Mouse (Mus musculus) brain, embryonic 14.5 days (tissue): ENCODE measurements around the gene Csmd2.

ENCODE experiments used
- CTCF ChIP-seq: fragments of 200-500 bp; IDR thresholded peaks from 2 replicates; pipeline ENCODE4 v1.5.1; 2012; ENCODE audit warnings: inconsistent platforms, mild to moderate bottlenecking, moderate library complexity, borderline replicate concordance; ENCODE audit not compliant: insufficient read depth, insufficient read length; ENCODE audit errors: extremely low read depth
- POLR2A ChIP-seq: fragments of 200-500 bp; IDR thresholded peaks from 2 replicates; pipeline ENCODE4 v1.6.1; 2012; ENCODE audit warnings: mild to moderate bottlenecking, inconsistent platforms, borderline replicate concordance; ENCODE audit not compliant: poor library complexity, insufficient read depth, insufficient read length, severe bottlenecking; ENCODE audit errors: extremely low read depth

GRCm38 (mm10) chr4:128373196-128373595, 385.5 kb downstream of the Csmd2 start:
- TF ChIP-seq CTCF (no peak), POLR2A (no peak)
